Mouse (Mus musculus): ENCODE results near the gene Selenos.

- no peak for TF ChIP-seq HCFC1 (IDR thresholded peaks at IDR 0.05; ENCODE audit: borderline replicate concordance, insufficient read depth, low read length)
- no peak for TF ChIP-seq MAFK (IDR thresholded peaks at IDR 0.05; ENCODE audit: insufficient read depth, low read depth, low read length)
- TF ChIP-seq CHD2 (IDR thresholded peaks at IDR 0.05; ENCODE audit: low read depth, low read length): no peak
Observed at GRCm38 (mm10) chr7:66138301-66138700, 58.9 kb downstream of the Selenos start.
